Mouse (Mus musculus) heart, postnatal 0 days (tissue): Measurements from ENCODE around the gene Mis18a. TPM values are rescaled to one million over a fixed set of nuclear protein-coding genes. Genes with fewer than 3 reads are reported as not detected.

ENCODE experiments used
- ATAC-seq: fragments of 200-750 bp; cut with Nextera tagmentation; 2 replicates; pipeline ENCODE4 v1.8.0; 2017; ENCODE audit warnings: low read depth, moderate number of reproducible peaks, moderate library complexity; ENCODE audit not compliant: insufficient read depth
- DNase-seq: peaks from one replicate; pipeline ENCODE4 v3.0.0-alpha.2; 2016; ENCODE audit warnings: low spot score
- H3K27ac ChIP-seq: fragments of 300-500 bp; sonication (generic); 2 replicates; pipeline ENCODE4 v1.5.1; 2014; ENCODE audit warnings: low read depth, mild to moderate bottlenecking
- H3K27me3 ChIP-seq: fragments of 300-500 bp; sonication (generic); 2 replicates; pipeline ENCODE4 v1.6.1; 2014; ENCODE audit warnings: low read length, mixed read lengths; ENCODE audit not compliant: control insufficient read depth, insufficient read depth
- H3K36me3 ChIP-seq: fragments of 300-500 bp; sonication (generic); replicated peaks from 2 replicates; pipeline ENCODE4 v1.6.1; 2014; ENCODE audit warnings: low read length, mixed read lengths; ENCODE audit not compliant: control insufficient read depth, insufficient read depth
- H3K4me1 ChIP-seq: fragments of 300-500 bp; sonication (generic); 2 replicates; pipeline ENCODE4 v1.6.1; 2014; ENCODE audit warnings: antibody characterized with exemption; ENCODE audit not compliant: control insufficient read depth, insufficient read depth
- H3K4me2 ChIP-seq: fragments of 300-500 bp; sonication (generic); 2 replicates; pipeline ENCODE4 v1.6.1; 2014; ENCODE audit warnings: low read depth, mild to moderate bottlenecking, low read length, moderate library complexity
- H3K4me3 ChIP-seq: fragments of 300-500 bp; sonication (generic); 2 replicates; pipeline ENCODE4 v1.5.1; 2014; ENCODE audit warnings: low read depth, low read length
- H3K9ac ChIP-seq: fragments of 300-500 bp; sonication (generic); replicated peaks from 2 replicates; pipeline ENCODE4 v1.6.1; 2014; ENCODE audit warnings: low read depth, low read length, mixed read lengths
- H3K9me3 ChIP-seq: fragments of 300-500 bp; sonication (generic); replicated peaks from 2 replicates; pipeline ENCODE4 v1.6.1; 2016; ENCODE audit warnings: low read length; ENCODE audit not compliant: control insufficient read depth
- CTCF ChIP-seq: IDR thresholded peaks from 2 replicates; pipeline ENCODE4 v1.5.1; 2016; ENCODE audit warnings: antibody characterized with exemption, control low read depth, low read depth
- EP300 ChIP-seq: IDR thresholded peaks from 2 replicates; pipeline ENCODE4 v1.6.1; 2016; ENCODE audit warnings: antibody characterized with exemption, low read depth
- WGBS: fragments of 180-500 bp; shearing (Covaris S2); extraction: QIAGEN DNeasy Blood & Tissue Kit; methylation state at CpG from one replicate; pipeline ENCODE4 v1.1.7; 2014; 5-methylcytosine and 5-hydroxymethylcytosine counted together
- polyA plus RNA-seq: library from polyadenylated mRNA; unstranded; fragments of >200 nt; fragmentation: Nextera tagmentation; extraction: Ambion mirVana; gene quantifications from 2 replicates; pipeline ENCODE4 v1.2.1, GENCODE M21; 2015
- total RNA-seq: library from RNA; depleted of rRNA; stranded (reverse); fragments of >200 nt; gene quantifications from 2 replicates; pipeline ENCODE4 v1.2.3, GENCODE M21; 2014; ENCODE audit warnings: low replicate concordance

Gene Mis18a
- total and polyA plus RNA-seq, 2 experiments from 2014 or later: 13.2 to 21.2 TPM

DNA sequence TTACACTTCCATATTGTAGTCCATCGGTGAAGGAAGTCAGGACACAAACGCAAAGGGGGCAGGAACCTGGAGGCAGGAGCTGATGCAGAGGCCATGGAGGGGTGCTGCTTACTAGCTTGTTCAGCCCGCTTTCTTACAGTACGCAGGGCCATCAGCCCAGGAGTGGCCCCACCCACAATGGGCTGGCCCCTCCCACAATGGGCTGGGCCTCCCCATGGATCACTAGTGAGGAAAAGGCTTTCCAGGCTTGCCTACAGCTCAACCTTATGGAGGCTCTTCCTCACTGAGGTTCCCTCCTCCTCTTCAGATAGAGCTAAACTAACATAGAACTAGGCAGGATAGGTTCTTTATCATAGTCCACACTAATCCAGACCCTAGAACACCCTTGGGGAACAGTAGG lies 3.2 kb downstream of the Mis18a start:
- Histone ChIP-seq H3K9ac (no peak overlapping the region), H3K4me3 (no peak overlapping the region), H3K27ac (no peak overlapping the region), H3K4me2 (no peak overlapping the region), H3K27me3 (no peaks in the 10 kb centered on the region), H3K36me3 (peaks cover 24% of the 10 kb centered on the region), H3K9me3 (no peaks in the 10 kb centered on the region), H3K4me1 (peaks cover 9% of the 10 kb centered on the region; the same call in 1 of the 2 replicates)
- TF ChIP-seq CTCF (no peak), EP300 (no peak)
- DNase-seq (no peak), ATAC-seq (no peak)
- 86% methylated on average over 4 of the region's 4 CpGs for WGBS

GRCm38 (mm10) chr16:90710313-90710712 lies 16.9 kb downstream of the Mis18a start:
- no peak overlapping the region for H3K4me3 ChIP-seq
- peak overlapping the region; percentile 51 for H3K4me2 ChIP-seq
- no peaks in the 10 kb centered on the region; the same call in 1 of the 2 replicates for H3K27me3 ChIP-seq
- no peak overlapping the region for H3K9ac ChIP-seq
- no peaks in the 10 kb centered on the region for H3K36me3 ChIP-seq
- TF ChIP-seq EP300 (no peak), CTCF (no peak)
- H3K4me1 ChIP-seq: 0 out of 2 replicates have a peak, but pooled peaks cover 17% of the 10 kb centered on the region
- DNase-seq: no peak
- no peaks in the 10 kb centered on the region for H3K9me3 ChIP-seq
- H3K27ac ChIP-seq: peak overlapping the region; percentile 5; the same call in 1 of the 2 replicates
- no peak for ATAC-seq
- WGBS: 67% methylated on average over 12 of the region's 12 CpGs

DNA sequence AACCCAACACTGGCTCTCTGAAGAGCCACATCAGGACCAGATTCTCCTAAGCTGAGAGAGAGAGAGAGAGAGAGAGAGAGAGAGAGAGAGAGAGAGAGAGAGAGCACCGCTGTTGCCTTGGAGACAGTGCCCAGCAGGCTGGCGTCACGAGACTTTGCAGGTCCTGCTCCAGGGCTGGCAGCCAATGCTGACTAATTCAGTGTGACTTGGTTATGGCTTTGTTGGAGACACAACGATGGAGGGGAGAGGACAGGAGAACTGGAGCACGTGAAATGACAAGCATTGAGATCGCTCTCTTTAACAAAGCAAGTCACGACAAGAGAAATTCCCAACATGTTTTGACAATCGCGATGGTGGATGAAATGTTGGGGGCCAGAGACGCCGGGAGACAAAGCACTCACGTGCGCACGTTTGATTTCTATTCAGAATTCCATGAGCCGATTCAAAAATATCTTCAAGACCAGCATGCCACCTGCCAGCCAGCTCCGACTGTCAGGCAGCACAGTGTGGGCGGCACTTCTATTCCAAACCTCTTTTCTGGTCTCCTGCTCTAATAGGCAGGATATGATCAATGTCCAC lies 17.4 kb downstream of the Mis18a start:
- 0 out of 2 replicates have a peak, but pooled peaks have one; percentile 67 for TF ChIP-seq EP300
- no peak for TF ChIP-seq CTCF

GRCm38 (mm10) chr16:90706279-90706678 lies 20.9 kb downstream of the Mis18a start:
- H3K4me3 ChIP-seq: no peak overlapping the region
- no peaks in the 10 kb centered on the region for H3K9me3 ChIP-seq
- no peaks in the 10 kb centered on the region for H3K27me3 ChIP-seq
- DNase-seq (peak; percentile 85), ATAC-seq (peak; percentile 80)
- no peak overlapping the region for H3K4me2 ChIP-seq
- no peak overlapping the region for H3K9ac ChIP-seq
- H3K4me1 ChIP-seq: 0 out of 2 replicates have a peak, but pooled peaks cover 18% of the 10 kb centered on the region
- WGBS: 0% methylated on average over 3 of the region's 3 CpGs
- no peaks in the 10 kb centered on the region for H3K36me3 ChIP-seq
- TF ChIP-seq CTCF (no peak), EP300 (peak; percentile 92)
- H3K27ac ChIP-seq: peak overlapping the region; percentile 50

More for the DNA sequence above, 17.4 kb downstream of the Mis18a start:
- H3K27ac ChIP-seq: peak overlapping the region; percentile 5; the same call in 1 of the 2 replicates
- no peaks in the 10 kb centered on the region for H3K9me3 ChIP-seq
- peak; percentile 78 for ATAC-seq
- WGBS: 27% methylated on average over 17 of the region's 17 CpGs
- H3K27me3 ChIP-seq: no peaks in the 10 kb centered on the region; the same call in 1 of the 2 replicates
- H3K9ac ChIP-seq: no peak overlapping the region
- H3K4me3 ChIP-seq: peak overlapping the region; percentile 18
- H3K4me2 ChIP-seq: peak overlapping the region; percentile 51
- 0 out of 2 replicates have a peak, but pooled peaks cover 18% of the 10 kb centered on the region for H3K4me1 ChIP-seq
- peak; percentile 89 for DNase-seq
- no peaks in the 10 kb centered on the region for H3K36me3 ChIP-seq

DNA sequence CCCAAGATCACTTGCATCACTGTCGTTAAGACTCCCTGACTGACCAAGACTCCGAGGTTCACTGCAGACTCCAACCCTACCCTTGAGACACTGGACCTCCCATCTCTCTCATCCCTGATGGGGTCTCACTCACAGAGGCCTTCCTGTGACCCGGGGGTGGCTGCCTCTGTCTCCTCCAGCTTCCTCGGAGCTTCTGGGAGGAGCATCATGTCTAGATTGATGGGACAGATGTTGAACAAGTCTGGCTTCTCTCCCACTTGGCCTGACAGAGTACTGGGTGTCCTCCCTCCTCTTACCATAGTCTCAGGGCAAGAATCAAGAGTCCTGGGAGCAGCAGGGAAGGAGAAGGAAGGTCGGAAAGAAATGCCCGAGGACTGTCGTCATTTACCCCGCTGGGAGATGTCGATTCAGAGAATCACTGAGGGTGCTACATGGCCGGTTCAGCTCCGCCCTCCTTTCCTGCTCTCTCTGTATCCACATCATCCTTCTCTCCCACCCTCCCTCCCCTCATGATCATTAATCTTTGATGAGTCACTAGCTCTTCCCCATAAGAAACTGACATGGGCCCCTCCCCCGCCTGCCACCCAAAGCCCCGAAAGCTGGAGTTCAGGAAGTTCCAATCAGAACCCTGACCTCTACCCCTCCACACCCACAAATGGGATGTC lies 22.9 kb downstream of the Mis18a start:
- TF ChIP-seq EP300 (no peak), CTCF (no peak)
- DNase-seq: no peak
- 69% methylated on average over 13 of the region's 13 CpGs for WGBS

More for the DNA sequence above, 22.9 kb downstream of the Mis18a start:
- ATAC-seq: no peak
- Histone ChIP-seq H3K27me3 (no peaks in the 10 kb centered on the region), H3K4me1 (0 out of 2 replicates have a peak, but pooled peaks cover 14% of the 10 kb centered on the region), H3K27ac (no peak overlapping the region), H3K9me3 (no peaks in the 10 kb centered on the region), H3K9ac (no peak overlapping the region), H3K4me2 (no peak overlapping the region), H3K4me3 (no peak overlapping the region), H3K36me3 (no peaks in the 10 kb centered on the region)
